Comparison of ENCODE assay signal across 28 mouse cellular contexts in genomic region chr16:14405636-14406035, GRCm38 (mm10).
"Had no signal": no experiment of that assay in that cellular context is flagged by ENCODE, and none has a peak within 500 bp of the region (broad histone marks: within the 10 kb centered on the region; RNA-seq: fewer than 3 reads in every experiment).

No protein-coding gene starts in this region.

- H3K4me1 ChIP-seq: limb, embryonic 10.5 days; limb, embryonic 12.5 days; limb, embryonic 13.5 days; limb, embryonic 15.5 days; liver, embryonic 12.5 days; liver, embryonic 13.5 days; liver, embryonic 15.5 days; lung, embryonic 15.5 days; midbrain, embryonic 10.5 days; midbrain, embryonic 12.5 days; midbrain, embryonic 13.5 days; midbrain, embryonic 15.5 days; neural tube, embryonic 12.5 days had no signal

- H3K27ac ChIP-seq: limb, embryonic 10.5 days; limb, embryonic 12.5 days; limb, embryonic 13.5 days; limb, embryonic 15.5 days; liver, embryonic 12.5 days; liver, embryonic 13.5 days; liver, embryonic 14.5 days; liver, embryonic 15.5 days; lung, embryonic 15.5 days; macrophage; midbrain, embryonic 10.5 days; midbrain, embryonic 12.5 days; midbrain, embryonic 13.5 days; midbrain, embryonic 15.5 days; neural tube, embryonic 12.5 days had no signal

- H3K4me3 ChIP-seq: limb, embryonic 10.5 days; limb, embryonic 12.5 days; limb, embryonic 13.5 days; limb, embryonic 15.5 days; liver, embryonic 12.5 days; liver, embryonic 13.5 days; liver, embryonic 15.5 days; lung, embryonic 15.5 days; megakaryocyte, embryonic 14.5 days; midbrain, embryonic 10.5 days; midbrain, embryonic 12.5 days; midbrain, embryonic 13.5 days; midbrain, embryonic 15.5 days; myocyte; neural tube, embryonic 12.5 days had no signal

- DNase-seq: left cerebral cortex, postnatal 4 days; liver; liver, embryonic 13.5 days; liver, postnatal 0 days; lung, adult 18-20 months; lung, adult 2 months; lung, embryonic 14.5 days; lung, postnatal 10 days; lung, postnatal 14 days; lung, postnatal 36 days; lung, postnatal 4 days; midbrain, embryonic 14.5 days had no signal

- H3K27me3 ChIP-seq: limb, embryonic 12.5 days; limb, embryonic 13.5 days; limb, embryonic 15.5 days; liver, embryonic 12.5 days; liver, embryonic 13.5 days; liver, embryonic 15.5 days; lung, embryonic 15.5 days; megakaryocyte, embryonic 14.5 days; midbrain, embryonic 12.5 days; midbrain, embryonic 13.5 days; midbrain, embryonic 15.5 days; neural tube, embryonic 12.5 days had no signal

- H3K9me3 ChIP-seq: limb, embryonic 10.5 days; limb, embryonic 12.5 days; limb, embryonic 13.5 days; limb, embryonic 15.5 days; liver, embryonic 12.5 days; liver, embryonic 13.5 days; liver, embryonic 15.5 days; lung, embryonic 15.5 days; megakaryocyte, embryonic 14.5 days; midbrain, embryonic 10.5 days; midbrain, embryonic 12.5 days; midbrain, embryonic 13.5 days; midbrain, embryonic 15.5 days; neural tube, embryonic 12.5 days had no signal
